Mouse (Mus musculus) testis, adult 2 months (tissue): ENCODE measurements around the gene Trim17.

Experiments
- CTCF ChIP-seq: fragments of 200-500 bp; IDR thresholded peaks from 2 replicates; pipeline ENCODE4 v1.5.1; 2012; ENCODE audit warnings: low read depth, mild to moderate bottlenecking, inconsistent platforms, low read length, moderate library complexity; ENCODE audit not compliant: control insufficient read depth, insufficient read depth, insufficient replicate concordance
- POLR2A ChIP-seq: fragments of 200-500 bp; IDR thresholded peaks from 2 replicates; pipeline ENCODE4 v1.6.1; 2012; ENCODE audit warnings: low read depth, mild to moderate bottlenecking, inconsistent platforms, low read length, moderate library complexity; ENCODE audit not compliant: control insufficient read depth

DNA sequence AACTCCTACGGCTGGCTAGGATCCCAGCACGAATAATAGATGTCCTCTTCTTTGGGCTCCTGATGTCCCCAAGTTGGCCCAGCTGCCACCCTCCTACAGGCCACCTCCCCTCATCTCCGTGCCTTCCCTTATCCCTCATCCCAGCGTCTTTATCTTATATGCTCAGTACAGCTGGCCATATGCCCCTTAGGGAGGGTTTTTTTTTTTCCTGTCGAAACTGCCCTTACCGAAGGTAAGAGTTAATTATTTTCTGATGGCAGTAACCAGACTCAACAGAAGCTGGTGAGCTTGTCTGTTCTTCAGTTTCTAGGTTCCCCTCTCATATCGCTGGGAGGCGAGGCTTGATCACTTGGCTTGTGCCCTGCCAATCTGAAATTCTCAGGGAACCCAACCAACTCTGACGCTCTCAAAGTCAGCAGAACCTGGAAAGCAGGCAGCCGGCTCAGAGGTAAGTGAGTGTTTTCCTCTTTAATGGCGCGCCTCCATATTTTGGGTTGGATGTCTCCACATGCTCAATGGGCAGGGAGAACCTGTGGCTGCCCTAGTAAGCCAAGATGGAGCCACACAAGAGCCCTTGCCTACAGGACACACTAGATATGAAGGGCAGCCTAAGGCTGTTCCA lies 36.6 kb upstream of the Trim17 start, which contains the start of gene Btnl10:
- TF ChIP-seq CTCF: no peak
- no peak for TF ChIP-seq POLR2A
